Mouse (Mus musculus) ES-E14 (cell line): ENCODE measurements around the gene Rfx2.

Experiments
- CHD2 ChIP-seq: IDR thresholded peaks from 2 replicates; pipeline ENCODE4 v1.6.1; 2014; ENCODE audit warnings: mild to moderate bottlenecking, low read depth, low read length, inconsistent platforms
- ZC3H11A ChIP-seq: IDR thresholded peaks from 2 replicates; pipeline ENCODE4 v1.6.1; 2012; ENCODE audit warnings: low read depth, mild to moderate bottlenecking, inconsistent platforms, low read length, borderline replicate concordance

DNA sequence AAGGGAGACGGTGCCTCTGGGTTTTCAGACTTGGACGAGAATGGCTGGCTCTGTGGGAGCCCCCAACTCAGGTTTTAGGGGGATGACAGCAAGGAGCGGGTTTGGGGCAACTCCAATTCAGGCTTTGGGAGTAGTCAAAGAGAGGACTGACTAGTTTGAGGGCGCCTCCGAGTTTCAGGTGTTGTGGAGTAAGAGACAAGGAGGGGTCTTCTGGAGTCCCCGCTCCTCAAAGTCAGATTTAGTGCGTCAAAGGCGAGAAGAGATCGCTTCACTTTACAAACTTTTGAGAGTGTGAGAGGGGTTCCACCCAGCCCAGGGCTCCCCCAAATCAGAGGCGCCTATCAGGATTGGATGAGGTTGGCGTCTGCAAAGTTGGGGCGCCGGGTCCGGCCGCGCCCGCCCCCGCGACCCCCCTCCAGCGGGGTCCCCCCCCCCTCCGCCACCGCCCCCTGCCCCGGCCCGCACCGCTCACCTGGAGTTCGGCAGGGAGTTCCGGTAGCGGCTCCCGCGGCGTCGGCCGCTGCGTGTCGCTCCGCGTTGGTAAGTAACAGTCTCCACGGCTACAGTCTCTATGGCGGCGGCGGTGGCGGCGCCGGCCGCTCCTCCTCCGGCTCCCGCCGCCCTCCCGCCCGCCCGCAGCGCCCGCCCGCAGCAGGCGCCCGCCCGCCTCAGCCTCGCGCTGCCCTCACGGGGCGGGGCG, at the start of gene Rfx2:
- TF ChIP-seq CHD2 (no peak), ZC3H11A (no peak)
